Mouse (Mus musculus) G1E (cell line): ENCODE data around the gene Phyh. TPM values are rescaled to one million over a fixed set of nuclear protein-coding genes. Genes with fewer than 3 reads are reported as not detected.

Experiments
- ATAC-seq: 2 replicates; pipeline ENCODE4 v1.8.0; 2016; ENCODE audit warnings: mild to moderate bottlenecking; ENCODE audit not compliant: insufficient number of reproducible peaks, poor library complexity, low FRiP score, severe bottlenecking; ENCODE audit errors: extremely low read depth
- DNase-seq: peaks from one replicate; pipeline ENCODE4 v3.0.0; 2012; ENCODE audit warnings: low spot score
- H3K27me3 ChIP-seq: 2 replicates; pipeline ENCODE4 v1.6.1; 2012; ENCODE audit warnings: mild to moderate bottlenecking, low read length, inconsistent platforms; ENCODE audit not compliant: insufficient read depth
- H3K36me3 ChIP-seq: replicated peaks from 2 replicates; pipeline ENCODE3; 2012; ENCODE audit warnings: mild to moderate bottlenecking, inconsistent platforms
- H3K4me1 ChIP-seq: 2 replicates; pipeline ENCODE4 v1.6.1; 2012; ENCODE audit warnings: low read depth, low read length, inconsistent platforms, mixed read lengths; ENCODE audit not compliant: insufficient read depth
- H3K4me3 ChIP-seq: 2 replicates; pipeline ENCODE4 v1.5.1; 2012; ENCODE audit warnings: low read depth, mild to moderate bottlenecking, inconsistent platforms, low read length, moderate library complexity, mixed read lengths
- H3K9me3 ChIP-seq: replicated peaks from 2 replicates; pipeline ENCODE4 v1.6.1; 2012; ENCODE audit warnings: inconsistent platforms
- CTCF ChIP-seq: IDR thresholded peaks from 2 replicates; pipeline ENCODE4 v1.5.1; 2012; ENCODE audit warnings: low read depth, low read length, inconsistent platforms, mixed read lengths
- GATA1 ChIP-seq: IDR thresholded peaks from 2 replicates; pipeline ENCODE4 v1.6.1; 2012; ENCODE audit warnings: borderline replicate concordance, low read length, inconsistent platforms, mixed read lengths
- GATA2 ChIP-seq: IDR thresholded peaks from 2 replicates; pipeline ENCODE4 v1.6.1; 2012; ENCODE audit warnings: low read depth, low read length, inconsistent platforms, borderline replicate concordance
- POLR2AphosphoS5 ChIP-seq: IDR thresholded peaks from 2 replicates; pipeline ENCODE4 v1.6.1; 2012; ENCODE audit warnings: low read depth, low read length, inconsistent platforms; ENCODE audit not compliant: insufficient replicate concordance
- TAL1 ChIP-seq: conservative IDR thresholded peaks from 2 replicates; pipeline ENCODE4 v1.6.1; 2012; ENCODE audit warnings: low read depth, low read length, inconsistent platforms, mixed read lengths
- polyA plus RNA-seq: library from polyadenylated mRNA; stranded (reverse); fragments of >175 nt; gene quantifications from 2 replicates; pipeline ENCODE4 v1.2.3, GENCODE M21; 2012
- total RNA-seq, 2 experiments: library from RNA; stranded (forward) in 1 of 2; stranded (reverse) in 1 of 2; fragments of 200-1000 nt in 1 of 2; fragments of >200 nt in 1 of 2; fragmentation: Nextera tagmentation in 1 of 2; gene quantifications; 2 replicates each; pipeline ENCODE4 v1.2.3; 2014 to 2017

Phyh gene
- total and polyA plus RNA-seq, 3 experiments, result 4.3 to 22.6 (median 20.2) TPM

- Histone ChIP-seq H3K36me3 (peaks cover 80% of the 10 kb centered on the region), H3K27me3 (no peaks in the 10 kb centered on the region), H3K4me3 (no peak overlapping the region), H3K4me1 (peaks cover 2% of the 10 kb centered on the region; the same call in 1 of the 2 replicates), H3K9me3 (no peaks in the 10 kb centered on the region)
- no peak for DNase-seq
- no peak for TF ChIP-seq TAL1
- no peak for TF ChIP-seq GATA1
- no peak for TF ChIP-seq CTCF
- no peak for TF ChIP-seq POLR2AphosphoS5
- TF ChIP-seq GATA2, result no peak
- ATAC-seq, result no peak
Measured at GRCm38 (mm10) chr2:4900624-4901023, 18.2 kb upstream of the Phyh start.

GRCm38 (mm10) chr2:4902346-4902745 lies 16.5 kb upstream of the Phyh start:
- no peak for ATAC-seq
- Histone ChIP-seq H3K36me3 (peaks cover 82% of the 10 kb centered on the region), H3K27me3 (no peaks in the 10 kb centered on the region), H3K4me3 (no peak overlapping the region), H3K4me1 (peaks cover 7% of the 10 kb centered on the region; the same call in 1 of the 2 replicates), H3K9me3 (no peaks in the 10 kb centered on the region)
- TF ChIP-seq GATA1 (no peak), TAL1 (no peak), POLR2AphosphoS5 (no peak), GATA2 (no peak), CTCF (no peak)
- DNase-seq, result no peak

GRCm38 (mm10) chr2:4907120-4907519 lies 11.7 kb upstream of the Phyh start:
- H3K27me3 ChIP-seq, result no peaks in the 10 kb centered on the region
- no peak overlapping the region for H3K4me3 ChIP-seq
- TF ChIP-seq GATA1, result no peak
- no peak for TF ChIP-seq GATA2
- no peak for TF ChIP-seq CTCF
- no peak for TF ChIP-seq TAL1
- no peak for TF ChIP-seq POLR2AphosphoS5
- peaks cover 56% of the 10 kb centered on the region for H3K36me3 ChIP-seq
- H3K4me1 ChIP-seq, result peaks cover 24% of the 10 kb centered on the region
- ATAC-seq (no peak), DNase-seq (no peak)
- no peaks in the 10 kb centered on the region for H3K9me3 ChIP-seq

GRCm38 (mm10) chr2:4907916-4908315 lies 10.9 kb upstream of the Phyh start:
- TF ChIP-seq TAL1 (peak; percentile 41), CTCF (no peak)
- H3K4me3 ChIP-seq, result no peak overlapping the region; the same call in 1 of the 2 replicates
- DNase-seq (peak; percentile 19), ATAC-seq (peak; percentile 88)
- H3K27me3 ChIP-seq, result no peaks in the 10 kb centered on the region
- no peaks in the 10 kb centered on the region for H3K9me3 ChIP-seq
- peaks cover 52% of the 10 kb centered on the region for H3K36me3 ChIP-seq
- peaks cover 27% of the 10 kb centered on the region for H3K4me1 ChIP-seq

GRCm38 (mm10) chr2:4908771-4909315 lies 10.0 kb upstream of the Phyh start:
- DNase-seq (no peak), ATAC-seq (no peak)
- Histone ChIP-seq H3K27me3 (no peaks in the 10 kb centered on the region), H3K4me3 (no peak overlapping the region), H3K4me1 (peaks cover 32% of the 10 kb centered on the region), H3K36me3 (peaks cover 49% of the 10 kb centered on the region), H3K9me3 (no peaks in the 10 kb centered on the region)
- no peak for TF ChIP-seq CTCF
- no peak for TF ChIP-seq GATA1
- no peak for TF ChIP-seq TAL1
- no peak for TF ChIP-seq POLR2AphosphoS5

- Histone ChIP-seq H3K9me3 (no peaks in the 10 kb centered on the region), H3K27me3 (no peaks in the 10 kb centered on the region), H3K4me1 (peaks cover 35% of the 10 kb centered on the region), H3K36me3 (peaks cover 43% of the 10 kb centered on the region), H3K4me3 (no peak overlapping the region)
- ATAC-seq (no peak), DNase-seq (no peak)
- no peak for TF ChIP-seq CTCF
- TF ChIP-seq POLR2AphosphoS5, result no peak
- no peak for TF ChIP-seq GATA1
- no peak for TF ChIP-seq GATA2
- TF ChIP-seq TAL1, result no peak
Measured at GRCm38 (mm10) chr2:4909909-4910308, 8.9 kb upstream of the Phyh start.

GRCm38 (mm10) chr2:4910521-4910920 lies 8.3 kb upstream of the Phyh start:
- ATAC-seq, result no peak
- DNase-seq, result no peak
- H3K27me3 ChIP-seq, result no peaks in the 10 kb centered on the region
- peaks cover 33% of the 10 kb centered on the region for H3K4me1 ChIP-seq
- no peak overlapping the region for H3K4me3 ChIP-seq
- no peak for TF ChIP-seq GATA2
- TF ChIP-seq POLR2AphosphoS5, result no peak
- no peak for TF ChIP-seq GATA1
- no peak for TF ChIP-seq CTCF
- TF ChIP-seq TAL1, result no peak
- peaks cover 37% of the 10 kb centered on the region for H3K36me3 ChIP-seq
- no peaks in the 10 kb centered on the region for H3K9me3 ChIP-seq
